Mouse (Mus musculus) thymus, postnatal 4 days (tissue): ENCODE results near the gene Hexa.

Source experiments
- DNase-seq: peaks from one replicate; pipeline ENCODE4 v3.0.0; 2021

The Hexa gene

GRCm38 (mm10) chr9:59565600-59565999 is 26.3 kb downstream of the Hexa start:
- peak; percentile 90 for DNase-seq

DNA sequence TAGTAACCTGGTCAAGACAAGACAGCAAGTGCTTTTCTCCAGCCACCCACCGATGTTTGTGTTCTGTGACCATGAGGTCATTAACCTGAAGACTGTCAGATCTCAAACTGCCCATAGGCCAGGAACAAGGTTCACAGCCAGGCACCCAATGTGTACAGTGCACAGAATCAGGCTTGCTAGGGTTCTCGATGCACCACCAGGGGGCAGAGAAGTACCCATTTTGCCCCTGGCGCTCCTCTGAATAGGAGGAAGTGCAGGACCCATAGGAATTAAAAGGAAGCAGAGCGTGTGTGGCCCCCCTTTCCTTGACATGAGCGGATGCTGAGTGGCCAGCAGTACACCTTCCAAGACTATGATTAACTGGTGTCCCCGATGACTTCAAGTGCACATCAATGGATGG is 27.8 kb downstream of the Hexa start:
- DNase-seq, result peak; percentile 74

DNA sequence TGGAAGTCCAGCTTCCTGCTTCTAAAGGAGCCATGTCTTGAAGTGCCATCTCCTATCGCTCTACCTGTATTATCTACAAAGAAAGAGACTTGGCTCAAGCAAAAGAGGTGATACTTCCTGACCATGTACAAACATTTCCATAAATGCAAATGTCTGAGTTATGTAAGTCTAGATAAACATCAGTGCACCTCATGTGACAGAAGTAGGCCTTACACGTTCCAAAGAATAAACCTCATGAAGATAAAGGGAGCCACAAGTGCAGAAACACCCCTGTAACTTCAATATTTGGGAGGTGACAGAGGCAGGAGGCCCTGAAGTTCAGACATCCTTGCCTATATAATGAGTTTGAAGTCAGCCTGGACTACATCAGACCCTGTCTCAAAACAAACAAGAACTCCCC is 32.5 kb downstream of the Hexa start:
- DNase-seq, result no peak

GRCm38 (mm10) chr9:59577401-59577800 is 38.1 kb downstream of the Hexa start:
- no peak for DNase-seq

DNA sequence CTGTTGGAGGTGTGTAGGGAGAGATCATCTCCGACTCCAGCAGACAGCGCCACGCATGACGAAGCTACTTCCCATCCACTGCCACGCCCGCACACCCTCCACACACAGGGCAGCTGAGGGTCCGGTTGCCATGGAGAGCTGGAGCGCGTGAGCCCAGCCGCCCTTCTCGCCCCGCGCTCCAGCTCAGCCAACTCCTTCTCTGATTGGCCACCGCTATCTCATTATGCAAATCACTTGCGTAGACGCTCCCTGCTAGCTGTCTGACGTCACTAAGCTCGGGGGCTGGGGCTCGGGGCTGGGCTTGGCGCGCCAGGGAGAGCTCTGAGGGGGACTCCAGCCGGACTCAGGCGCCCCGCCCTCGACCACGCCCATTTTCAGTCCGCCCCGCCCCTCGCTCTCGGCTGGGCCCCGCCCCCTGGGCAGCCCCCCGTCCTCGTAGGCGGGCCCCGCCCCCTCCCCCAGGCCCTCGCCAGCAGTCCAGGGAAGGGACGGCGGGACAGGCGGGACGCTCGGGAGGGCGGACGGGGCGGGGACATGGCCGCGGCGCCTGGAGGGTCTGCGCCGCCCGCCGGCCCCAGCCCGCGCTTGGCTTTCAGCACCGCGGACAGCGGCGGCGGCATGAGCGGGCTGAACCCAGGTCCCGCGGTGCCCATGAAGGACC is 38.6 kb downstream of the Hexa start, which contains the start of gene Celf6:
Gene Celf6 (plus strand): TSS at position 74 of the 661 bp plus-strand sequence.
- peak; percentile 89 for DNase-seq

DNA sequence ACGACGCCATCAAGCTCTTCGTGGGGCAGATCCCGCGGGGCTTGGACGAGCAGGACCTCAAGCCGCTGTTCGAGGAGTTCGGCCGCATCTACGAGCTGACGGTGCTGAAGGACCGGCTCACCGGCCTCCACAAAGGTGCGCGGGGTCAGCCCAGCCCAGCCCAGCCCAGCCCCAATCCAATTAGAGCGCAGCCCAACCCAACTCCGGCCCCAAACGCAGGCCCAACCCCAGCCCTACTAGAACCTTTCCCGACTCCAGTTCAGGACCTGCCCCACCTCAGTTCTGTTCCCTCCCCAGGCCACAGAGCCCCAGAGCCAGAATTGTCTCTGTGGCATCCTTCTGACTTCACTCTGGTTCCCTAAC is 39.1 kb downstream of the Hexa start:
- no peak for DNase-seq

GRCm38 (mm10) chr9:59584871-59585308 is 45.5 kb downstream of the Hexa start:
- DNase-seq, result peak; percentile 76

DNA sequence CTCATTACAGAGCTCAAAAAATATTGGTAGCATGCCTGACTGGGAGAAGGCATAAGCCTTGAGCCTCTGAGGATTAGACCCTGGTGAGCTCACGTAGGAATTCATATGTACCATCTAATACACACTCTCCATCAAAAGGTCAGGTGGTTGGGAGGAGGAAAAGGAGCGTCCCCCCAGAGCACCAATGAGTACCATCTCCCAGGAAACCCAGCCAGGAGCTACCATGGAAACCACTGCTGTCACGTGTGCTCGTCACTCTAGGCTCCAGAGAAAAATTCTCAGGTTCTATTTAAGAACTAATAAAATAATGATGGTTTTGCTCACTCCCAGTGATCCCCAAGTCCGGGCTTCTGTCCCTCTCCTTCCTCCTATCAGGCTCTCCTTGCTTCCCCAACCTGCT is 48.9 kb downstream of the Hexa start:
- DNase-seq, result no peak

- DNase-seq, result no peak
Measured at GRCm38 (mm10) chr9:59588710-59589671, 49.7 kb downstream of the Hexa start.

GRCm38 (mm10) chr9:59589703-59590439 is 50.5 kb downstream of the Hexa start:
- DNase-seq, result no peak

DNA sequence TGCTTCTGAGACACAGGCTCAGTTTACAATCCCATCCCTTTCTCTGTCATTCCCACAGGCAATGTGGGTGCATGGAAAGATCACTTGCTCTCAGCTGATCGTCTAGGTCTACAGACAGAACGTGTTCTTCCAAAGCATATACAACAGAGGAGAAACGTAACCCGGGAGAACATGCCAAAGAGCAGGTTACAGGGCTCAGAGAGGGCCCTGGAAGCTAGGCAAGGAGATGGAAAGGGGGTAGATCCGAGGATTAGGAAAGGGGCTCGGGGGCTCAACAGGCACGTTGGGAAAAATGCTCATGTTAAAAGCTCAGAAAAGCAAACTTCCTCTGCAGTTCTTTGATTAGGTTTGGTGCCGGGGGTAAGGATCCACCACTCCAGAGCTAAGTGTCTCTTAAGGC is 62.3 kb downstream of the Hexa start:
- no peak for DNase-seq

GRCm38 (mm10) chr9:59605967-59606366 is 66.6 kb downstream of the Hexa start:
- DNase-seq, result peak; percentile 22

- DNase-seq, result no peak
Measured at GRCm38 (mm10) chr9:59610950-59611349, 71.6 kb downstream of the Hexa start.
